Mouse (Mus musculus) hindbrain, postnatal 0 days (tissue): ENCODE results near the gene Slc27a5. TPM values are rescaled to one million over a fixed set of nuclear protein-coding genes. Genes with fewer than 3 reads are reported as not detected.

Experiments used
- ATAC-seq: fragments of 200-750 bp; cut with Nextera tagmentation; 2 replicates; pipeline ENCODE4 v1.8.0; 2017; ENCODE audit warnings: mild to moderate bottlenecking, moderate TSS enrichment, moderate library complexity
- DNase-seq: peaks from one replicate; pipeline ENCODE4 v3.0.0-alpha.2; 2015; ENCODE audit warnings: low spot score
- H3K27ac ChIP-seq: fragments of 300-500 bp; sonication (generic); 2 replicates; pipeline ENCODE4 v1.5.1; 2014; ENCODE audit warnings: mild to moderate bottlenecking
- H3K27me3 ChIP-seq: fragments of 300-500 bp; sonication (generic); 2 replicates; pipeline ENCODE4 v1.6.1; 2014; ENCODE audit warnings: low read length, mixed read lengths; ENCODE audit not compliant: insufficient read depth
- H3K36me3 ChIP-seq: fragments of 300-500 bp; sonication (generic); 2 replicates; pipeline ENCODE4 v1.6.1; 2014; ENCODE audit warnings: low read length, mixed read lengths; ENCODE audit not compliant: insufficient read depth
- H3K4me1 ChIP-seq: fragments of 300-500 bp; sonication (generic); 2 replicates; pipeline ENCODE4 v1.6.1; 2014; ENCODE audit warnings: antibody characterized with exemption, low read length, mixed read lengths; ENCODE audit not compliant: insufficient read depth
- H3K4me2 ChIP-seq: fragments of 300-500 bp; sonication (generic); 2 replicates; pipeline ENCODE4 v1.6.1; 2014; ENCODE audit warnings: low read depth, mild to moderate bottlenecking, low read length, moderate library complexity, mixed read lengths
- H3K4me3 ChIP-seq: fragments of 300-500 bp; sonication (generic); 2 replicates; pipeline ENCODE4 v1.5.1; 2014; ENCODE audit warnings: low read length
- H3K9ac ChIP-seq: fragments of 300-500 bp; sonication (generic); replicated peaks from 2 replicates; pipeline ENCODE4 v1.6.1; 2014; ENCODE audit warnings: mild to moderate bottlenecking, low read length, moderate library complexity, mixed read lengths
- H3K9me3 ChIP-seq: fragments of 300-500 bp; sonication (generic); 2 replicates; pipeline ENCODE4 v1.6.1; 2016; ENCODE audit warnings: low read length, mixed read lengths
- CTCF ChIP-seq: IDR thresholded peaks from 2 replicates; pipeline ENCODE4 v1.5.1; 2016; ENCODE audit warnings: antibody characterized with exemption, control low read depth, low read depth
- WGBS: fragments of 180-500 bp; shearing (Covaris S2); extraction: QIAGEN DNeasy Blood & Tissue Kit; methylation state at CpG from one replicate; pipeline ENCODE4 v1.1.7; 2014; 5-methylcytosine and 5-hydroxymethylcytosine counted together
- polyA plus RNA-seq: library from polyadenylated mRNA; unstranded; fragments of >200 nt; fragmentation: Nextera tagmentation; extraction: Ambion mirVana; gene quantifications from 2 replicates; pipeline ENCODE4 v1.2.1, GENCODE M21; 2015
- total RNA-seq: library from RNA; depleted of rRNA; stranded (reverse); fragments of >200 nt; gene quantifications from 2 replicates; pipeline ENCODE4 v1.2.3, GENCODE M21; 2014; rRNA removed

Slc27a5 gene
- total and polyA plus RNA-seq, 2 experiments from 2014 or later = 0.29 to 1.7 TPM

- no peak overlapping the region for H3K9ac ChIP-seq
- no peak overlapping the region for H3K4me2 ChIP-seq
- DNase-seq = no peak
- no peaks in the 10 kb centered on the region for H3K4me1 ChIP-seq
- WGBS = 86% methylated on average over 4 of the region's 4 CpGs
- H3K27me3 ChIP-seq = no peaks in the 10 kb centered on the region
- no peak for TF ChIP-seq CTCF
- ATAC-seq = no peak
- no peak overlapping the region for H3K27ac ChIP-seq
- H3K9me3 ChIP-seq = no peaks in the 10 kb centered on the region
- H3K36me3 ChIP-seq = no peaks in the 10 kb centered on the region
- H3K4me3 ChIP-seq = no peak overlapping the region
Observed at GRCm38 (mm10) chr7:12940599-12940998, 57.4 kb downstream of the Slc27a5 start.

Other genes with a start within 250 kb of the Slc27a5 start
- gene Zscan18, start 194.6 kb downstream of the Slc27a5 start, total RNA-seq = 17.3 and 18.1 TPM in 2 replicates
- 19.6 and 20.0 TPM in 2 replicates for gene Zscan18, start 194.6 kb downstream of the Slc27a5 start, polyA plus RNA-seq
- 10.7 and 14.8 TPM in 2 replicates for gene Zfp329, start 179.3 kb downstream of the Slc27a5 start, total RNA-seq
- 17.1 and 17.2 TPM in 2 replicates for gene Zfp329, start 179.3 kb downstream of the Slc27a5 start, polyA plus RNA-seq
- gene Zfp110, start 163.4 kb downstream of the Slc27a5 start, total RNA-seq = 15.2 and 31.8 TPM in 2 replicates
- gene Zfp110, start 163.4 kb downstream of the Slc27a5 start, polyA plus RNA-seq = 16.6 and 18.1 TPM in 2 replicates
- 7.7 and 10.7 TPM in 2 replicates for gene Zfp128, start 117.0 kb downstream of the Slc27a5 start, total RNA-seq
- 1.9 and 2.1 TPM in 2 replicates for gene Zfp128, start 117.0 kb downstream of the Slc27a5 start, polyA plus RNA-seq
- gene Zscan22, start 100.4 kb downstream of the Slc27a5 start, total RNA-seq = 7.4 and 7.7 TPM in 2 replicates
- 2.5 and 2.9 TPM in 2 replicates for gene Zscan22, start 100.4 kb downstream of the Slc27a5 start, polyA plus RNA-seq
- 1,864 and 2,267 TPM in 2 replicates for gene Rps5, start 75.9 kb downstream of the Slc27a5 start, total RNA-seq
- 646 and 658 TPM in 2 replicates for gene Rps5, start 75.9 kb downstream of the Slc27a5 start, polyA plus RNA-seq
- 2.5 and 3.0 TPM in 2 replicates for gene Rnf225, start 70.8 kb downstream of the Slc27a5 start, total RNA-seq
- gene Rnf225, start 70.8 kb downstream of the Slc27a5 start, polyA plus RNA-seq = 1.1 TPM in 2 replicates
- 25.5 and 30.1 TPM in 2 replicates for gene Zfp324, start 32.4 kb downstream of the Slc27a5 start, total RNA-seq
- gene Zfp324, start 32.4 kb downstream of the Slc27a5 start, polyA plus RNA-seq = 6.8 and 7.1 TPM in 2 replicates
- gene Zfp446, start 20.3 kb downstream of the Slc27a5 start, total RNA-seq = 8.9 and 10.9 TPM in 2 replicates
- gene Zfp446, start 20.3 kb downstream of the Slc27a5 start, polyA plus RNA-seq = 7.6 and 7.9 TPM in 2 replicates
- gene Trim28, start 922 bp upstream of the Slc27a5 start, total RNA-seq = 483 and 563 TPM in 2 replicates
- gene Trim28, start 922 bp upstream of the Slc27a5 start, polyA plus RNA-seq = 176 and 184 TPM in 2 replicates
- 41.6 and 47.6 TPM in 2 replicates for gene Zbtb45, start 11.8 kb upstream of the Slc27a5 start, total RNA-seq
- gene Zbtb45, start 11.8 kb upstream of the Slc27a5 start, polyA plus RNA-seq = 23.9 and 24.6 TPM in 2 replicates
- 59.7 and 68.0 TPM in 2 replicates for gene Chmp2a, start 36.6 kb upstream of the Slc27a5 start, total RNA-seq
- 188 and 202 TPM in 2 replicates for gene Chmp2a, start 36.6 kb upstream of the Slc27a5 start, polyA plus RNA-seq
- 320 and 345 TPM in 2 replicates for gene Ube2m, start 40.1 kb upstream of the Slc27a5 start, total RNA-seq
- gene Ube2m, start 40.1 kb upstream of the Slc27a5 start, polyA plus RNA-seq = 140 and 153 TPM in 2 replicates
- gene Mzf1, start 56.6 kb upstream of the Slc27a5 start, total RNA-seq = 9.6 and 11.5 TPM in 2 replicates
- gene Mzf1, start 56.6 kb upstream of the Slc27a5 start, polyA plus RNA-seq = 7.7 and 8.7 TPM in 2 replicates
- gene Vmn1r85, start 97.0 kb upstream of the Slc27a5 start, total RNA-seq = 0.43 and 0.58 TPM in 2 replicates
- 0.25 and 0.28 TPM in 2 replicates for gene Vmn1r85, start 97.0 kb upstream of the Slc27a5 start, polyA plus RNA-seq
- gene Vmn1r86, start 121.7 kb upstream of the Slc27a5 start, total RNA-seq = not detected in 2 replicates
- gene Vmn1r86, start 121.7 kb upstream of the Slc27a5 start, polyA plus RNA-seq = not detected in 2 replicates
- gene Vmn1r87, start 142.0 kb upstream of the Slc27a5 start, total RNA-seq = not detected in 2 replicates
- gene Vmn1r87, start 142.0 kb upstream of the Slc27a5 start, polyA plus RNA-seq = not detected in 2 replicates
- not detected in 2 replicates for gene Vmn1r88, start 161.4 kb upstream of the Slc27a5 start, total RNA-seq
- 0.01 TPM in 1 of 2 replicates, not detected in the other for gene Vmn1r88, start 161.4 kb upstream of the Slc27a5 start, polyA plus RNA-seq
- not detected in 2 replicates for gene Vmn1r89, start 214.8 kb upstream of the Slc27a5 start, total RNA-seq
- not detected in 2 replicates for gene Vmn1r89, start 214.8 kb upstream of the Slc27a5 start, polyA plus RNA-seq